Mouse (Mus musculus) lung, embryonic 14.5 days (tissue): Measurements from ENCODE around the gene Prkar2a. TPM values are rescaled to one million over a fixed set of nuclear protein-coding genes. Genes with fewer than 3 reads are reported as not detected.
A peak's percentile ranks its signal among the peaks of the same experiment; 100 is the strongest.

Experiments used
- ATAC-seq: fragments of 200-750 bp; cut with Nextera tagmentation; 2 replicates; pipeline ENCODE4 v1.8.0; 2017; ENCODE audit warnings: mild to moderate bottlenecking, moderate TSS enrichment, moderate library complexity; ENCODE audit not compliant: insufficient read depth
- DNase-seq: peaks from one replicate; pipeline ENCODE4 v3.0.0-alpha.2; 2015
- H3K27ac ChIP-seq: fragments of 300-500 bp; sonication (generic); 2 replicates; pipeline ENCODE4 v1.5.1; 2014; ENCODE audit warnings: low read depth, mild to moderate bottlenecking, moderate library complexity
- H3K27me3 ChIP-seq: fragments of 300-500 bp; sonication (generic); 2 replicates; pipeline ENCODE4 v1.6.1; 2014; ENCODE audit warnings: low read length, control low read depth; ENCODE audit not compliant: insufficient read depth
- H3K36me3 ChIP-seq: fragments of 300-500 bp; sonication (generic); 2 replicates; pipeline ENCODE4 v1.6.1; 2014; ENCODE audit warnings: control low read depth; ENCODE audit not compliant: insufficient read depth
- H3K4me1 ChIP-seq: fragments of 300-500 bp; sonication (generic); 2 replicates; pipeline ENCODE4 v1.6.1; 2014; ENCODE audit warnings: antibody characterized with exemption, control low read depth; ENCODE audit not compliant: insufficient read depth
- H3K4me2 ChIP-seq: fragments of 300-500 bp; sonication (generic); 2 replicates; pipeline ENCODE4 v1.6.1; 2014; ENCODE audit warnings: mild to moderate bottlenecking
- H3K4me3 ChIP-seq: fragments of 300-500 bp; sonication (generic); 2 replicates; pipeline ENCODE4 v1.5.1; 2014; ENCODE audit warnings: low read depth, low read length
- H3K9ac ChIP-seq: fragments of 300-500 bp; sonication (generic); 2 replicates; pipeline ENCODE4 v1.6.1; 2014
- H3K9me3 ChIP-seq: fragments of 300-500 bp; sonication (generic); 2 replicates; pipeline ENCODE4 v1.6.1; 2016; ENCODE audit warnings: low read depth, low read length, control low read depth
- CTCF ChIP-seq: IDR thresholded peaks from 2 replicates; pipeline ENCODE4 v1.5.1; 2016; ENCODE audit warnings: antibody characterized with exemption, low read depth
- WGBS: fragments of 180-500 bp; shearing (Covaris S2); extraction: QIAGEN DNeasy Blood & Tissue Kit; methylation state at CpG from one replicate; pipeline ENCODE4 v1.1.7; 2014; 5-methylcytosine and 5-hydroxymethylcytosine counted together
- polyA plus RNA-seq: library from polyadenylated mRNA; unstranded; fragments of >200 nt; fragmentation: Nextera tagmentation; extraction: Ambion mirVana; gene quantifications from 2 replicates; pipeline ENCODE4 v1.2.1, GENCODE M21; 2014

Prkar2a gene
- polyA plus RNA-seq, 1 experiment from 2014 or later, result 38.1 TPM

- Histone ChIP-seq H3K9ac (no peak overlapping the region), H3K4me3 (no peak overlapping the region), H3K27me3 (no peaks in the 10 kb centered on the region), H3K36me3 (no peaks in the 10 kb centered on the region), H3K4me1 (no peaks in the 10 kb centered on the region), H3K9me3 (no peaks in the 10 kb centered on the region), H3K27ac (no peak overlapping the region), H3K4me2 (no peak overlapping the region)
- DNase-seq, result no peak
- ATAC-seq, result no peak
- TF ChIP-seq CTCF, result no peak
- 67% methylated on average over 7 of the region's 7 CpGs for WGBS
Measured at GRCm38 (mm10) chr9:108710767-108711166, 21.7 kb downstream of the Prkar2a start.

- WGBS, result 86% methylated on average over 4 of the region's 4 CpGs
- H3K9ac ChIP-seq, result no peak overlapping the region
- TF ChIP-seq CTCF, result no peak
- no peak overlapping the region for H3K4me3 ChIP-seq
- H3K4me2 ChIP-seq, result no peak overlapping the region
- H3K36me3 ChIP-seq, result peaks cover 15% of the 10 kb centered on the region
- no peaks in the 10 kb centered on the region for H3K4me1 ChIP-seq
- no peaks in the 10 kb centered on the region for H3K27me3 ChIP-seq
- H3K9me3 ChIP-seq, result no peaks in the 10 kb centered on the region
- no peak overlapping the region for H3K27ac ChIP-seq
- ATAC-seq (no peak), DNase-seq (no peak)
Measured at GRCm38 (mm10) chr9:108716199-108716598, 27.1 kb downstream of the Prkar2a start.

GRCm38 (mm10) chr9:108723751-108724150 lies 34.6 kb downstream of the Prkar2a start:
- H3K4me2 ChIP-seq, result no peak overlapping the region
- H3K36me3 ChIP-seq, result peaks cover 32% of the 10 kb centered on the region
- H3K4me1 ChIP-seq, result no peaks in the 10 kb centered on the region
- H3K27me3 ChIP-seq, result no peaks in the 10 kb centered on the region
- no peak overlapping the region for H3K27ac ChIP-seq
- no peak overlapping the region for H3K4me3 ChIP-seq
- no peak overlapping the region for H3K9ac ChIP-seq
- DNase-seq (no peak), ATAC-seq (no peak)
- 72% methylated on average over 2 of the region's 2 CpGs for whole genome bisulfite sequencing
- no peaks in the 10 kb centered on the region for H3K9me3 ChIP-seq
- no peak for TF ChIP-seq CTCF

GRCm38 (mm10) chr9:108726116-108726515 lies 37.0 kb downstream of the Prkar2a start:
- ATAC-seq, result no peak
- TF ChIP-seq CTCF, result no peak
- H3K27ac ChIP-seq, result no peak overlapping the region

GRCm38 (mm10) chr9:108729050-108729449 lies 39.9 kb downstream of the Prkar2a start:
- Histone ChIP-seq H3K4me1 (no peaks in the 10 kb centered on the region), H3K36me3 (peaks cover 26% of the 10 kb centered on the region), H3K27me3 (no peaks in the 10 kb centered on the region), H3K27ac (no peak overlapping the region), H3K4me2 (no peak overlapping the region), H3K4me3 (no peak overlapping the region), H3K9ac (no peak overlapping the region), H3K9me3 (no peaks in the 10 kb centered on the region)
- DNase-seq, result peak; percentile 12
- peak; percentile 23; the same call in 1 of the 2 replicates for TF ChIP-seq CTCF
- no peak for ATAC-seq

More at GRCm38 (mm10) chr9:108726116-108726515, 37.0 kb downstream of the Prkar2a start:
- Histone ChIP-seq H3K4me2 (no peak overlapping the region), H3K9ac (no peak overlapping the region), H3K36me3 (peaks cover 27% of the 10 kb centered on the region; the same call in 1 of the 2 replicates), H3K9me3 (no peaks in the 10 kb centered on the region), H3K4me3 (no peak overlapping the region), H3K4me1 (no peaks in the 10 kb centered on the region), H3K27me3 (no peaks in the 10 kb centered on the region)
- 92% methylated on average over 5 of the region's 5 CpGs for WGBS
- no peak for DNase-seq

- Histone ChIP-seq H3K36me3 (peaks cover 28% of the 10 kb centered on the region), H3K4me1 (no peaks in the 10 kb centered on the region), H3K9me3 (no peaks in the 10 kb centered on the region), H3K27me3 (no peaks in the 10 kb centered on the region), H3K9ac (no peak overlapping the region), H3K4me3 (no peak overlapping the region), H3K4me2 (no peak overlapping the region), H3K27ac (no peak overlapping the region)
- TF ChIP-seq CTCF, result 0 out of 2 replicates have a peak, but pooled peaks have one; percentile 30
- DNase-seq (peak; percentile 43), ATAC-seq (no peak)
Measured at GRCm38 (mm10) chr9:108732462-108732861, 43.3 kb downstream of the Prkar2a start.

GRCm38 (mm10) chr9:108734626-108735025 lies 45.5 kb downstream of the Prkar2a start:
- Histone ChIP-seq H3K9ac (no peak overlapping the region), H3K4me3 (no peak overlapping the region), H3K36me3 (peaks cover 22% of the 10 kb centered on the region), H3K9me3 (no peaks in the 10 kb centered on the region), H3K27me3 (no peaks in the 10 kb centered on the region), H3K4me2 (no peak overlapping the region), H3K27ac (no peak overlapping the region), H3K4me1 (no peaks in the 10 kb centered on the region)
- no peak for ATAC-seq
- no peak for TF ChIP-seq CTCF
- no peak for DNase-seq

GRCm38 (mm10) chr9:108739239-108739638 lies 50.1 kb downstream of the Prkar2a start:
- Histone ChIP-seq H3K9ac (no peak overlapping the region), H3K27me3 (no peaks in the 10 kb centered on the region), H3K36me3 (peaks cover 38% of the 10 kb centered on the region), H3K4me1 (no peaks in the 10 kb centered on the region), H3K9me3 (no peaks in the 10 kb centered on the region), H3K4me2 (no peak overlapping the region), H3K27ac (no peak overlapping the region), H3K4me3 (no peak overlapping the region)
- ATAC-seq (no peak), DNase-seq (no peak)
- TF ChIP-seq CTCF, result no peak
- WGBS, result 50% methylated on average over 3 of the region's 3 CpGs
